Mouse (Mus musculus): Measurements from ENCODE around the gene Tmem184c. TPM values are rescaled to one million over a fixed set of nuclear protein-coding genes. Genes with fewer than 3 reads are reported as not detected.
A peak's percentile ranks its signal among the peaks of the same experiment; 100 is the strongest.

Tmem184c gene
- polyA plus RNA-seq, 1 experiment = 10.7 TPM

DNA sequence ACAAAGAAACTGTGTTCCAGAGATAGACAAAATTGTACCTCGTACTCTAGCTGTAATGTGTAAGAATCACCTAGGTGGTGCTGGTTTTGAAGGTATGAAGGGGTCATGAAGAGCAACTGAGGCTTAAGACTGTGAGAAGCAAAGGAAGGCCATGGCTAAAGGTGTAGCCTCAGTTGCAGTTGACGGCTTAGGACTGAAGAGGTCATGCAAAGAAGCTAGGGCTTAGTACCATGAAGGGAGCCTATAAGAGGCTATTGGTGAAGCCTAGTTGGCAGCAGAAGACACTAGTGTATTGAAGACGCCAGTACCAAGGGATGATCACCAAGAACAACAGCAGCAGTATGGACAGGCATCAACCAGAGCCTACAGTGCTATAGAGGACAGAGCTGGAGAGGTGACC, 58.0 kb downstream of the Tmem184c start:
- 92% methylated on average over 3 of the region's 3 CpGs for WGBS
- Histone ChIP-seq H3K4me1 (ENCODE audit: control insufficient read depth, insufficient read depth, low read length) (no peaks in the 10 kb centered on the region; the same call in 1 of the 2 replicates), H3K27ac (ENCODE audit: control insufficient read depth, insufficient read depth, low read depth, low read length, poor library complexity) (no peak overlapping the region), H3K4me3 (replicated peaks; ENCODE audit: control insufficient read depth, low read depth, low read length) (no peak overlapping the region)
- TF ChIP-seq CTCF (IDR thresholded peaks at IDR 0.05; ENCODE audit: control insufficient read depth, insufficient read depth, low read length) = no peak
- no peak for TF ChIP-seq POLR2A (IDR thresholded peaks at IDR 0.05; ENCODE audit: borderline replicate concordance, control insufficient read depth, low read depth, low read length)

DNA sequence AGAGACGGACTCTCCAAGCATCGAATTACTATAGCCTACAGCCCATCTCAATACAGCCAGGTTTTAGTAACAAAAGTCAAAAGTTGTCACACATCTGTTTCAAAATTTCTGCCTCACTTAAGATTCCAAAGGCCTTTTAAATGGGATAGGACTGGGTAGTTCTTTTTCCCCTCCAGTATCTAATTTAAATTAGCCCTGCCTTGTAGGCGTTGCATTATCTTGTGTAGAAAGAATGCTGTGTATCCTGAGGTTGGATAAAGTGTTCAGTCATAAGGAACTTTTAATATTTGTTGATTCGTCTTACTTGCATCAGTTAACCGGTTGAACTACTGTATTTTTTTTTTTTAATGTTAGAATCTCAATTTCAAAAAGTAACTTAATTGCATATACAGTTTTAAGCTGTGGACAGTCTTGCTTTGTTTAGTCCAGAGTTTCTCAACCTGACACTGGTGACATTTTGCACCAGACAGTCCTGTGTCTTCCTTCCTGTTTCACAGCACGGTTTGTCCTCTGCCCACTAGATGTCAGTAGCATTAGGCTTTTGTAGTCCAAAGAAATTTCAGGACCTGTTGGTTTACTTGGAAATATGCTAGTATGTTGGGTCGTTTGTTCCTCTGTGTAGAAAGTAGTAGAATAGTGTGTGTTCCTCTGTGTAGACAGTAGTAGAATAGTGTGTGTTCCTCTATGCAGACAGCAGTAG, 60.5 kb downstream of the Tmem184c start:
- Histone ChIP-seq H3K4me3 (replicated peaks; ENCODE audit: control insufficient read depth, low read depth, low read length) (peak overlapping the region; percentile 85), H3K4me1 (ENCODE audit: control insufficient read depth, insufficient read depth, low read length) (no peaks in the 10 kb centered on the region; the same call in 1 of the 2 replicates), H3K27ac (ENCODE audit: control insufficient read depth, insufficient read depth, low read depth, low read length, poor library complexity) (peak overlapping the region; percentile 90; the same call in 1 of the 2 replicates)
- 2% methylated on average over 7 of the region's 7 CpGs for WGBS
- TF ChIP-seq CTCF (IDR thresholded peaks at IDR 0.05; ENCODE audit: control insufficient read depth, insufficient read depth, low read length) (peak; percentile 35), POLR2A (IDR thresholded peaks at IDR 0.05; ENCODE audit: borderline replicate concordance, control insufficient read depth, low read depth, low read length) (no peak)

DNA sequence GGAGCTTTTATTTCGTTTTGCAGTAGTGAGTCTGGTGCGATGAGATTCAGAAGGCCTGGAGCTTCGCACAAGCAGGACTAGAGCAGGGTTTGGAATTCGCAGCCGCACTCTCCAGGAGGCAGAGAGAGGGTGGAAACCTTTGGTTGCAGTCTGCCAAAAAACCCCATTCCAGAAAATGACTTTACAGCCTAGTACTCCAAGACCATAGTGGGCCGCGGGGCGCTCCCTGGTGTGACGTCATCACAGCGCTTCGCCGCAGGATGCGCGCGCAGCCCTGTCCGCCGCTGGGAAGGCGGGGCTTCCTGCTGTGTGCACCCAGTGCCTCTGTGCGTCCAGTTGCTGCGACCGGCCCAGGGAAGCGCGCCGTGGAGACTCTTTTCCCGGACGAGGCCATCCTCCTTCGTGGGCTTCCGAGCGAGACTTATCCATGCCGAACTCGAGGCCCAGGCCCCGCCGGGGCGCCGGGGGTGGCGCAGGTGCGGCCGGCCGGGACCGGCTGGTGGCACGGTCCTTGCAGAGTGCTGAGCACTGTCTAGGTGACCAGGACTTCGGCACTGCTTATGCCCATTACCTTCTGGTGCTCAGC, 61.3 kb downstream of the Tmem184c start, which contains the start of gene Prmt9:
Gene Prmt9 (plus strand): TSS at position 277 of the 586 bp plus-strand sequence.
- Histone ChIP-seq H3K27ac (ENCODE audit: control insufficient read depth, insufficient read depth, low read depth, low read length, poor library complexity) (peak within 1 kb of the TSS; percentile 90), H3K4me1 (ENCODE audit: control insufficient read depth, insufficient read depth, low read length) (no peaks in the 10 kb centered on the region; the same call in 1 of the 2 replicates), H3K4me3 (replicated peaks; ENCODE audit: control insufficient read depth, low read depth, low read length) (peak within 1 kb of the TSS; percentile 85)
- TF ChIP-seq CTCF (IDR thresholded peaks at IDR 0.05; ENCODE audit: control insufficient read depth, insufficient read depth, low read length) (no peak), POLR2A (IDR thresholded peaks at IDR 0.05; ENCODE audit: borderline replicate concordance, control insufficient read depth, low read depth, low read length) (peak; percentile 85; the same call in 1 of the 2 replicates)
- WGBS = 5% methylated on average over 42 of the region's 42 CpGs

Other genes with a start within 250 kb of the Tmem184c start
- gene Arhgap10, start 92.7 kb downstream of the Tmem184c start, polyA plus RNA-seq (2011; ENCODE audit: insufficient read depth, insufficient read length, low replicate concordance, missing spikeins) = 6.4 and 11.8 TPM in 2 replicates
- 5.3 and 15.1 TPM in 2 replicates for gene Prmt9, start 61.3 kb downstream of the Tmem184c start, polyA plus RNA-seq (2011; ENCODE audit: insufficient read depth, insufficient read length, low replicate concordance, missing spikeins)
- gene Ednra, start 113.8 kb upstream of the Tmem184c start, polyA plus RNA-seq (2011; ENCODE audit: insufficient read depth, insufficient read length, low replicate concordance, missing spikeins) = 0.47 and 2.1 TPM in 2 replicates